Mouse (Mus musculus) erythroblast, embryonic 14.5 days (primary cell): Measurements from ENCODE around the gene Psma7. TPM values are rescaled to one million over a fixed set of nuclear protein-coding genes. Genes with fewer than 3 reads are reported as not detected.

ENCODE experiments used
- H3K27me3 ChIP-seq: 2 replicates; pipeline ENCODE4 v1.6.1; 2012; ENCODE audit warnings: inconsistent platforms; ENCODE audit not compliant: control insufficient read depth
- H3K36me3 ChIP-seq: 2 replicates; pipeline ENCODE4 v1.6.1; 2012; ENCODE audit warnings: mild to moderate bottlenecking, inconsistent platforms; ENCODE audit not compliant: control insufficient read depth
- H3K4me1 ChIP-seq: 2 replicates; pipeline ENCODE4 v1.6.1; 2012; ENCODE audit warnings: inconsistent platforms; ENCODE audit not compliant: control insufficient read depth
- H3K4me3 ChIP-seq: replicated peaks from 2 replicates; pipeline ENCODE3; 2012; ENCODE audit warnings: moderate library complexity, mild to moderate bottlenecking, inconsistent platforms
- H3K9me3 ChIP-seq: 2 replicates; pipeline ENCODE4 v1.6.1; 2012; ENCODE audit warnings: low read length, inconsistent platforms, mixed read lengths; ENCODE audit not compliant: control insufficient read depth
- GATA1 ChIP-seq: IDR thresholded peaks from 2 replicates; pipeline ENCODE4 v1.6.1; 2012; ENCODE audit warnings: low read length, inconsistent platforms, mixed read lengths
- TAL1 ChIP-seq: IDR thresholded peaks from 3 replicates; pipeline ENCODE4 v1.6.1; 2012; ENCODE audit warnings: low read length, inconsistent platforms, mixed read lengths
- polyA plus RNA-seq: library from polyadenylated mRNA; stranded (reverse); fragments of >175 nt; gene quantifications from 2 replicates; pipeline ENCODE4 v1.2.3, GENCODE M21; 2012

Psma7 gene
- polyA plus RNA-seq, 1 experiment = 6.3 TPM

GRCm38 (mm10) chr2:179989098-179989497 is 53.1 kb downstream of the Psma7 start:
- peaks cover 4% of the 10 kb centered on the region; the same call in 1 of the 2 replicates for H3K27me3 ChIP-seq
- TF ChIP-seq GATA1 (no peak), TAL1 (no peak)
- no peaks in the 10 kb centered on the region for H3K36me3 ChIP-seq
- H3K4me3 ChIP-seq = no peak overlapping the region
- H3K4me1 ChIP-seq = no peaks in the 10 kb centered on the region
- no peaks in the 10 kb centered on the region for H3K9me3 ChIP-seq

DNA sequence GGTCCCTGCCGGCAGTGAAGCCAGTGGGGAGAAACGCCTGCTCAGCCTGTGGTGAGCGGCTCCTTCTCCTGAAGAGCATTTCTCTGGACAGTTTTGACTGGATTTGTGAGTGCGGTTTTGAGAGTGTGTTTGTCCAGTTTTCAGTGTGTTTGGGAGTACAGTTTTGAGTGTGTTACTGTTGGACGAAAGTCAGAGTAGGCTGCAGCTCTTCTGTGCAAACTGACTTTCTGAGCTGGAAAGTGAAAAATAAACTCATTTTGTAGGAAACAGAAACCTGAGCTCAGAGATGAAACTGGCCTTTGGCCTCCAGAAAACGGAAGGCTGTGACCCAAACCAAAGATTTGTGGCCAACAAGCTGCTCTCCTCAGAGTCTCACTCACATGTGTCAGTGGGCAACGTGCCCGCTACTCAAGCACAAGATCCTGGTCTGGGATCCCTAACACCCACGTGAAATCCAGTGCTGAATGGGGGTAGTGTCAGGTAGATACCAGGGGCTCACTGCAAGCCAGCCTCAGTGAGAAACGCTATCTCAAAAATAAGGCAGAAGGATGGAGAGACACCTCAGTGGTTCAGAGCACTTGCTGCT is 55.7 kb downstream of the Psma7 start:
- Histone ChIP-seq H3K4me1 (no peaks in the 10 kb centered on the region), H3K27me3 (peaks cover 9% of the 10 kb centered on the region), H3K4me3 (no peak overlapping the region), H3K9me3 (no peaks in the 10 kb centered on the region), H3K36me3 (no peaks in the 10 kb centered on the region)
- TF ChIP-seq GATA1 (no peak), TAL1 (no peak)

Other genes starting within 250 kb of the Psma7 start
- gene Taf4, start 65.8 kb downstream of the Psma7 start, polyA plus RNA-seq = 2.2 and 2.6 TPM in 2 replicates
- 2.3 and 2.5 TPM in 2 replicates for gene Lsm14b, start 17.4 kb downstream of the Psma7 start, polyA plus RNA-seq
- gene Ss18l1, start 76 bp upstream of the Psma7 start, polyA plus RNA-seq = 0.01 and 0.07 TPM in 2 replicates
- 0.58 and 1.0 TPM in 2 replicates for gene Mtg2, start 28.2 kb upstream of the Psma7 start, polyA plus RNA-seq
- gene Hrh3, start 62.1 kb upstream of the Psma7 start, polyA plus RNA-seq = not detected in 2 replicates
- 0.76 and 1.2 TPM in 2 replicates for gene Osbpl2, start 76.9 kb upstream of the Psma7 start, polyA plus RNA-seq
- gene Adrm1, start 129.1 kb upstream of the Psma7 start, polyA plus RNA-seq = 69.4 and 72.6 TPM in 2 replicates
- gene Lama5, start 183.4 kb upstream of the Psma7 start, polyA plus RNA-seq = 0.08 and 0.14 TPM in 2 replicates
- 41.7 and 141 TPM in 2 replicates for gene Rps21, start 214.9 kb upstream of the Psma7 start, polyA plus RNA-seq
- 0.77 and 1.2 TPM in 2 replicates for gene Cables2, start 231.1 kb upstream of the Psma7 start, polyA plus RNA-seq
- not detected in 2 replicates for gene Rbbp8nl, start 247.4 kb upstream of the Psma7 start, polyA plus RNA-seq